Mouse (Mus musculus): ENCODE data around the gene Hoxb13.
A peak's percentile ranks its signal among the peaks of the same experiment; 100 is the strongest.

Gene Hoxb13

GRCm38 (mm10) chr11:96193521-96194400 lies at the start of gene Hoxb13:
Hoxb13 (plus strand) TSS chr11:96194316.
- no peak for DNase-seq (ENCODE audit: low read depth, low spot score)

GRCm38 (mm10) chr11:96145622-96146270 lies 48.4 kb upstream of the Hoxb13 start:
- DNase-seq (ENCODE audit: low read depth, low spot score) = peak; percentile 57

DNA sequence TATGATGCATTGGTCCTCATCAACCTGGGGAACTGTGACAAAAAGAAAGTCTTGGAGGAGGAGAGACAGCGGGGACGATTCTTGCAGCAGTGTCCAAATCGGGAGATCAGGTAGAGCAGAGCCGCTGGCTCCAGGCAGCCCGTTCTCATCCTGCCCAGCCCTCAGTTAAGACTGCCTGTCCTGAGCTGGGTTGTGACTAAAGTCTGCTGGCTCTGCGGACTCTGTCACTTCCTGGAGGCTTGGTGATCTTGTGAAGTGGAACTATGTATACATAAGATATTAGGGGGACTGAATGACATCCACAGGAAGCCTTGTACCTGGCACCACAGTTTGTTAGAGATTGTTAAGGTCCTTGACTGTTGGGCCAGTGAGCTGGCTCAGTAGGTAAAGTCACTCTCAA lies 46.6 kb upstream of the Hoxb13 start:
- DNase-seq (ENCODE audit: low read depth, low spot score) = no peak

- DNase-seq (ENCODE audit: low read depth, low spot score) = no peak
These were observed 29.3 kb upstream of the Hoxb13 start for GRCm38 (mm10) chr11:96164769-96165168.

DNA sequence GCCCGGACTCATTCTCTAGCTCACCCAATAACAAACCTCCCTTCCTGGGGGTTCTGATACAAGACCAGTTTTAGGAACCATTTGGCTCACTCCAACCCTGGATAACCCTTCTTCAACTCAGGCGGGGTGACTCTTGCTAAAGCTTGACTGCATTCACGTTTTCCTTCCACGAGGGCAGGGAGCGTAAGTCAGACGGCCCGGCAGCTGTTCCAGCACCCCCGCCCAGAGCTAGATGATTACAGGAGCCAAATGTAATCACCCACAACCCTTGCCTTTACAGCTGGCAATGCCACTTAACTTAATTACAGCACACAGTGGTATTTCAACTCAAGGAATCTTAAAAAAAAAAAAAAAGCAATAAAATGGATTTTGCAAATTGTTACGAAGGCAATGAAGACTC lies 26.0 kb upstream of the Hoxb13 start:
- DNase-seq (ENCODE audit: low read depth, low spot score) = no peak

DNA sequence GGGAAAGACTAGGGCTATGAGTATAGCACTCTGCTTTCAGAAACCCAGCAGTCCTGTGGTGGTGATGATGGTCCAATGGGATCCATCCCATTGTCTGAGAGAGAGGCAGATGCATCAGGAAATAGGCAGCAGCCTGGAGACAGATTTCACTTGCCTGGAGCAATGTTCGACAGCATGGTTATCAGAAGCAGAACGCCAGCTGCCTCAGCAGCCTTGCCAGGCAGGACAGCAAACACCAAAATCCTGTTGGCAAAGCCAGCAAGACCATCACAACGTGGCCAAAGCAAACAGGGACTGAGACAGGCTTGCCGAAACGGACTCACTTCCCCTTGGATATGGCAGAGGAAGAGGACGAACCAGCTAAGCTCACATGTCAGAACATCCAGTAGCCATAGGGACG lies 25.1 kb upstream of the Hoxb13 start:
- DNase-seq (ENCODE audit: low read depth, low spot score) = no peak

DNA sequence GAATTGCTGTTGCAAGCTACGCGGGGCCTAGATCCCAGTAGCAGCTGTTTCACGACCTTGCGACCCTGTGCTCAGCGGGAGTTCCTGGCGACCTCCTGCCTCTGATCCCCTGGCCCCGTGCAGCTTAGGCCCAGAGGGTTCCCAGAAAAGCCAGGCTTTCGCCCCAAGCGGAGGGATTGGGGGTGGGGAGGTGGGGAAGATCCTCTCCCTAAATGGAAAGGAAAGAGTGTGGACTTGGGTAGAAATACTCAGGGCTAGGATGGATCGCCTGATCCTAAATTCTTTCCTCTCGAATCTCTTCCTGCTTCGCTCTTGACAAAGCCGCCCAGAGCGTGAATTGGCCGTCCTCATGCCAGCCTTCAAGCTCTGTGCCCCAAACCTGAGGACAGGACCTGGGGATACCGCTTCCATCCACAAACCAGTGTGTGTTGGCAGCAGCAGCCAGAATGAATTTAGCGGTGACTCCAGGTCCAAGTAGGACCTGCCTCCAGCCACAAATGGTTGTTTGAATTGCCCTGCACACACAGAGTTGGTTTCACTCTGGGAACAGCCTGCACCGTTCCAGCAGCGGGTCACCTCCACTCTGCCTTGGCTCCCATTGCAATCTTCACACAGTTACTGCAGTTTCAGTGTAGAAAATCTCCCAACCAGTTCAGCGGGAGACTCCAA lies 23.3 kb upstream of the Hoxb13 start:
- no peak for DNase-seq (ENCODE audit: low read depth, low spot score)

DNA sequence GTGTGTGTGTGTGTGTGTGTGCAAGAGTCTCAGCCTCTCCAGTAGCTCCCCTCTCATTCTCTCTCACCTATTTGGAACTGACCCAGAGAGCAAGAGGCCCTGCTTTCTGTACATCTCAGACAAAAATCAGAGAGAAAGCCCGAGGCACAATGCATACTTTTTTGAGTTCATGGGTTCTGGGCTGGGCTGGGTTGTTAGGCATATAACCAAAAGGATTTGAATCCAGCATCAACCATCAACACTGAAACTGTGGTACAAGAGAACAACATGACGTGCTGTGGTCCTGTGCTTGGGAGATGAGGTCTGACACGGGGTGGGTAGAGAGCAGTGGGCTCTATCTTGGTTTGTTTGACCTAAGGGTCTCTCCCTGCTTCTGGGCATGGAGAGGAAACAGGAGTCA lies 22.5 kb upstream of the Hoxb13 start:
- DNase-seq (ENCODE audit: low read depth, low spot score) = no peak

DNA sequence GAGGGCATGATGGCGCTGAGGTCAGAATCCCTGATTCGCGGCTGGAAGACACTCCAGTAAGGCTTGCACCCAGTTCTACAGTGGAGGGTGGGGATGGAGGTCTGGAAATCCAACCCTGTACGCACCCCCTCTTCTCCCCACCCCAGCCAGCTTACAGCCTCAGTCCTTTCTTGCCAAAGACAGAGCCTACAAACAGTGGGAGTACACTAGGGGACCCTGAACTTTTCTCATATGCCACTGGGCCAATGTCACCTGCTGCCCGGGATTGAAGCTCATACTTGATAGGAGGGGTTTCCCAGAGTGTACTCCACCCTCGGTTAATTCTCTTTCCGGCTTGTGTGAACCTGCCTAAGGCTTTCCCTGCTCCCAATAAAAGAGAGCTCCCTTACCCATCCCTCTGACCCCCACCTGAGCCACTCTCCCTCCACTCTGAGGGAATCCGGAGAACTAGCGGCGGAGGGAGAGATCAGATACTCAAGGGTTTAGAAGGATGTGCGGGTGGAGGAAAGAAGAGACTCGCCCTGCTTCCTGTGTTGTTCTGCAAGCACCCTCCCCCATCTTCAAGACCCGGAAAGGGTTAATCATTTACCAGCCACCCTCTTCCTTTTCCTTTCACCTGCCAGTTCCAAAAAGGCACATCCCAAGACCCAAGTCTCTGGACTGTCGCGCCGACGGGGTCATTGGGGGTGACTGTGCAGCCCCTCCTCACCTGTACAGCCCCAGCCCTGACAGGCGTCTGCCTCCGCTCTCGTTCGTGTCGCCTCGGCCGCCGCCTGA lies 21.4 kb upstream of the Hoxb13 start:
- no peak for DNase-seq (ENCODE audit: low read depth, low spot score)

DNA sequence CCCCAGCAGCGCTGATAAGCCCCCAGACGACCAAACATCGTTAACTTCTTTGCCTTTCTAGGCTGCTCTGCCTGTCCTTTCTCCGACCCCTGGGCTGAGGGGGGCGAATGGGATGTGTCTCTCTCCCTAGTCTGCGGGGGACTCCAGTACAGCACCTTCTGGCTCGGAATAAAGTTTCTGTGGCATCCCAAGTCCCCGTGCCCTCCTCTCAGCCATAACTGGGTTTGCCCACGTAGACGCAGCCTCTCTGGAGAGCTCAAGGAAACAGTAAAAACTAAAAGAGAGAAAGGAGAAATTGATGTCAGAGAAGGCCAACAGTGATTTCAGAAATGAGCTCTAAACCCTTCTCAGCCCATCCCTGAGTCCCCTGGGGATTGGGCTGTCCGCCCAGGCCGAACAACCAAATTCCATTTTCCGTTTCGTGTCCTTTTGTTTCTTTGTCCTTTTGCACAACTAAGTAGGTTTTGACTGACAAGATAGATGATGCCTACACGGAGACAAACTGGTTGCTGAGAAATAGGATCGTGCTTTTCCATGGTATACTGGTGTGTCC lies 20.8 kb upstream of the Hoxb13 start:
- no peak for DNase-seq (ENCODE audit: low read depth, low spot score)

- no peak for DNase-seq (ENCODE audit: low read depth, low spot score)
These were observed 19.2 kb upstream of the Hoxb13 start for GRCm38 (mm10) chr11:96174881-96175280.

GRCm38 (mm10) chr11:96175511-96175910 lies 18.6 kb upstream of the Hoxb13 start:
- DNase-seq (ENCODE audit: low read depth, low spot score) = no peak

GRCm38 (mm10) chr11:96175951-96176530 lies 18.1 kb upstream of the Hoxb13 start:
- no peak for DNase-seq (ENCODE audit: low read depth, low spot score)

DNA sequence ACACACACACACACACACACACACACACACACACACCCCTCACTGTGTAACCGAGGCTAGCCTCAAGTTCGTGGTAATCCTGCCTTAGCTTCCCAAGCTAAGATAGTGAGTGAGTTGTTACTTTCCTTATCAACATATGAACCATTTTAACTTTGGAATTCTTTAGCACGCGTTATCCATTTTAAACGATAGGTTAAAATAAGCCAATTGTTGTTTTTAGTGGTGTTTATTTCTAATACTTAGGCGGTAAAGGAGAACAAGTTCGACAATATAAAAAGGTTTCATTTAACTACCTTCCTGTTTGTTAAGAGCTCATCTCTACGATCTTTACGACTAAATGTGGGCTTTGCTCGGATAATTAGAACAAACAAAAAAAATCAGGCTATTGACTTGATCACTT lies 17.3 kb upstream of the Hoxb13 start:
- no peak for DNase-seq (ENCODE audit: low read depth, low spot score)

GRCm38 (mm10) chr11:96177546-96178174 lies 16.5 kb upstream of the Hoxb13 start:
- DNase-seq (ENCODE audit: low read depth, low spot score) = no peak

- DNase-seq (ENCODE audit: low read depth, low spot score) = no peak
These were observed 15.8 kb upstream of the Hoxb13 start for GRCm38 (mm10) chr11:96178356-96178755.

- DNase-seq (ENCODE audit: low read depth, low spot score) = no peak
These were observed 15.1 kb upstream of the Hoxb13 start for GRCm38 (mm10) chr11:96178911-96179503.

GRCm38 (mm10) chr11:96181061-96181460 lies 13.1 kb upstream of the Hoxb13 start:
- DNase-seq (ENCODE audit: low read depth, low spot score) = no peak

GRCm38 (mm10) chr11:96184233-96184632 lies 9.9 kb upstream of the Hoxb13 start:
- no peak for DNase-seq (ENCODE audit: low read depth, low spot score)

DNA sequence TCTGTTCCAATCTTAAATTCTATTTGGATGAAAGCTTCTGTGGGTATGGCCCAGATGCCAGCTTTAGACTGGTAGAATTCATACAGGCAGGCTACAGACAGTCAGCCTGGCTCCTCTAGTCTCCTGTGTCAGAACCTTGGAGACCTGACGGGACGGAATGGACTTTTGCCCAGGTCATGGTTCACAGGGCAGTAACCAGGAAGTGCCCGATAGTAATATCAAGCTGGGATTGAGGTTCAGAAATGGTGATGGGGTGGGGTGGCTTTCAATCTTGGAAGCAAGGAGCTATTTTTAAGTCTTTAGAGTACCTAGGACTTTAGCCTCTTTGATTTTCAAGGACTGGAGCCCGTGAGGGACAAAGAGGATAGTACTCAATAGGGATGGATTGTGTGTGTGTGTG lies 6.8 kb upstream of the Hoxb13 start:
- no peak for DNase-seq (ENCODE audit: low read depth, low spot score)

Measured in retina, postnatal 7 days (tissue).